Mouse (Mus musculus): ENCODE data around the gene Nme4. TPM values are rescaled to one million over a fixed set of nuclear protein-coding genes. Genes with fewer than 3 reads are reported as not detected.

Nme4 gene
- polyA plus RNA-seq, 1 experiment from 2014 or later, result 40.0 TPM

GRCm38 (mm10) chr17:26057787-26058567 is 37.4 kb downstream of the Nme4 start:
- no peak for DNase-seq (ENCODE audit: low spot score)
- H3K36me3 ChIP-seq (ENCODE audit: control insufficient read depth, insufficient read depth, low read length), result peaks cover 69% of the 10 kb centered on the region
- no peaks in the 10 kb centered on the region for H3K27me3 ChIP-seq (replicated peaks; ENCODE audit: control insufficient read depth, insufficient read depth, low read length)
- H3K9ac ChIP-seq (ENCODE audit: low read length), result no peak overlapping the region
- WGBS, result 83% methylated on average over 9 of the region's 9 CpGs
- H3K4me1 ChIP-seq (ENCODE audit: control insufficient read depth, insufficient read depth, low read length), result no peaks in the 10 kb centered on the region; the same call in 1 of the 2 replicates
- H3K4me3 ChIP-seq (ENCODE audit: low read depth, low read length), result no peak overlapping the region
- H3K9me3 ChIP-seq (replicated peaks; ENCODE audit: control insufficient read depth, low read length), result no peaks in the 10 kb centered on the region
- no peak overlapping the region for H3K27ac ChIP-seq (ENCODE audit: low read depth, low read length)
- ATAC-seq, result no peak
- no peak overlapping the region for H3K4me2 ChIP-seq (ENCODE audit: low read length)

- ATAC-seq, result no peak
- Histone ChIP-seq H3K4me2 (ENCODE audit: low read length) (no peak overlapping the region), H3K4me3 (ENCODE audit: low read depth, low read length) (no peak overlapping the region), H3K9ac (ENCODE audit: low read length) (no peak overlapping the region), H3K27ac (ENCODE audit: low read depth, low read length) (no peak overlapping the region), H3K27me3 (replicated peaks; ENCODE audit: control insufficient read depth, insufficient read depth, low read length) (no peaks in the 10 kb centered on the region), H3K4me1 (ENCODE audit: control insufficient read depth, insufficient read depth, low read length) (no peaks in the 10 kb centered on the region; the same call in 1 of the 2 replicates), H3K36me3 (ENCODE audit: control insufficient read depth, insufficient read depth, low read length) (peaks cover 65% of the 10 kb centered on the region), H3K9me3 (replicated peaks; ENCODE audit: control insufficient read depth, low read length) (no peaks in the 10 kb centered on the region)
- no peak for DNase-seq (ENCODE audit: low spot score)
- WGBS, result 95% methylated on average over 8 of the region's 8 CpGs
Measured at GRCm38 (mm10) chr17:26057278-26057677, 38.1 kb downstream of the Nme4 start.

- ATAC-seq (no peak), DNase-seq (ENCODE audit: low spot score) (no peak)
- no peaks in the 10 kb centered on the region for H3K4me1 ChIP-seq (ENCODE audit: control insufficient read depth, insufficient read depth, low read length)
- no peaks in the 10 kb centered on the region for H3K9me3 ChIP-seq (replicated peaks; ENCODE audit: control insufficient read depth, low read length)
- no peak overlapping the region for H3K4me2 ChIP-seq (ENCODE audit: low read length)
- H3K27me3 ChIP-seq (replicated peaks; ENCODE audit: control insufficient read depth, insufficient read depth, low read length), result no peaks in the 10 kb centered on the region
- H3K4me3 ChIP-seq (ENCODE audit: low read depth, low read length), result no peak overlapping the region
- no peak overlapping the region for H3K27ac ChIP-seq (ENCODE audit: low read depth, low read length)
- WGBS, result 36% methylated on average over 6 of the region's 6 CpGs
- H3K9ac ChIP-seq (ENCODE audit: low read length), result no peak overlapping the region
- H3K36me3 ChIP-seq (ENCODE audit: control insufficient read depth, insufficient read depth, low read length), result peaks cover 64% of the 10 kb centered on the region
Measured at GRCm38 (mm10) chr17:26055164-26055563, 40.2 kb downstream of the Nme4 start.

GRCm38 (mm10) chr17:26054133-26054845 is 41.1 kb downstream of the Nme4 start:
- no peaks in the 10 kb centered on the region for H3K9me3 ChIP-seq (replicated peaks; ENCODE audit: control insufficient read depth, low read length)
- H3K4me2 ChIP-seq (ENCODE audit: low read length), result no peak overlapping the region
- H3K27me3 ChIP-seq (replicated peaks; ENCODE audit: control insufficient read depth, insufficient read depth, low read length), result no peaks in the 10 kb centered on the region
- H3K9ac ChIP-seq (ENCODE audit: low read length), result no peak overlapping the region
- no peak overlapping the region for H3K27ac ChIP-seq (ENCODE audit: low read depth, low read length)
- no peak overlapping the region for H3K4me3 ChIP-seq (ENCODE audit: low read depth, low read length)
- peaks cover 55% of the 10 kb centered on the region for H3K36me3 ChIP-seq (ENCODE audit: control insufficient read depth, insufficient read depth, low read length)
- H3K4me1 ChIP-seq (ENCODE audit: control insufficient read depth, insufficient read depth, low read length), result no peaks in the 10 kb centered on the region
- no peak for ATAC-seq
- 83% methylated on average over 17 of the region's 17 CpGs for WGBS
- no peak for DNase-seq (ENCODE audit: low spot score)

- H3K4me2 ChIP-seq (ENCODE audit: low read length), result no peak overlapping the region
- no peak for DNase-seq (ENCODE audit: low spot score)
- H3K36me3 ChIP-seq (ENCODE audit: control insufficient read depth, insufficient read depth, low read length), result peaks cover 43% of the 10 kb centered on the region
- 94% methylated on average over 4 of the region's 4 CpGs for WGBS
- no peaks in the 10 kb centered on the region for H3K9me3 ChIP-seq (replicated peaks; ENCODE audit: control insufficient read depth, low read length)
- no peaks in the 10 kb centered on the region for H3K27me3 ChIP-seq (replicated peaks; ENCODE audit: control insufficient read depth, insufficient read depth, low read length)
- no peak overlapping the region for H3K9ac ChIP-seq (ENCODE audit: low read length)
- H3K4me3 ChIP-seq (ENCODE audit: low read depth, low read length), result no peak overlapping the region
- H3K4me1 ChIP-seq (ENCODE audit: control insufficient read depth, insufficient read depth, low read length), result no peaks in the 10 kb centered on the region
- no peak overlapping the region for H3K27ac ChIP-seq (ENCODE audit: low read depth, low read length)
- no peak for ATAC-seq
Measured at GRCm38 (mm10) chr17:26052706-26053105, 42.7 kb downstream of the Nme4 start.

GRCm38 (mm10) chr17:26052074-26052473 is 43.3 kb downstream of the Nme4 start:
- 92% methylated on average over 4 of the region's 4 CpGs for WGBS
- Histone ChIP-seq H3K9me3 (replicated peaks; ENCODE audit: control insufficient read depth, low read length) (no peaks in the 10 kb centered on the region), H3K27ac (ENCODE audit: low read depth, low read length) (no peak overlapping the region), H3K27me3 (replicated peaks; ENCODE audit: control insufficient read depth, insufficient read depth, low read length) (no peaks in the 10 kb centered on the region), H3K4me1 (ENCODE audit: control insufficient read depth, insufficient read depth, low read length) (no peaks in the 10 kb centered on the region), H3K9ac (ENCODE audit: low read length) (no peak overlapping the region), H3K4me2 (ENCODE audit: low read length) (no peak overlapping the region), H3K36me3 (ENCODE audit: control insufficient read depth, insufficient read depth, low read length) (peaks cover 36% of the 10 kb centered on the region), H3K4me3 (ENCODE audit: low read depth, low read length) (no peak overlapping the region)
- no peak for DNase-seq (ENCODE audit: low spot score)
- no peak for ATAC-seq

GRCm38 (mm10) chr17:26048118-26048517 is 47.3 kb downstream of the Nme4 start:
- 86% methylated on average over 8 of the region's 8 CpGs for WGBS
- no peak for DNase-seq (ENCODE audit: low spot score)

GRCm38 (mm10) chr17:26046253-26046997 is 49.0 kb downstream of the Nme4 start:
- H3K9me3 ChIP-seq (replicated peaks; ENCODE audit: control insufficient read depth, low read length), result no peaks in the 10 kb centered on the region
- no peak overlapping the region for H3K4me3 ChIP-seq (ENCODE audit: low read depth, low read length)
- 0 out of 2 replicates have a peak, but pooled peaks cover under 1% of the 10 kb centered on the region for H3K36me3 ChIP-seq (ENCODE audit: control insufficient read depth, insufficient read depth, low read length)
- ATAC-seq, result no peak
- no peak overlapping the region for H3K9ac ChIP-seq (ENCODE audit: low read length)
- no peak overlapping the region for H3K4me2 ChIP-seq (ENCODE audit: low read length)
- peak; percentile 14 for DNase-seq (ENCODE audit: low spot score)
- H3K27ac ChIP-seq (ENCODE audit: low read depth, low read length), result no peak overlapping the region; the same call in 1 of the 2 replicates
- WGBS, result 62% methylated on average over 10 of the region's 10 CpGs
- no peaks in the 10 kb centered on the region for H3K27me3 ChIP-seq (replicated peaks; ENCODE audit: control insufficient read depth, insufficient read depth, low read length)
- H3K4me1 ChIP-seq (ENCODE audit: control insufficient read depth, insufficient read depth, low read length), result peaks cover 18% of the 10 kb centered on the region

More at GRCm38 (mm10) chr17:26048118-26048517, 47.3 kb downstream of the Nme4 start:
- Histone ChIP-seq H3K9me3 (replicated peaks; ENCODE audit: control insufficient read depth, low read length) (no peaks in the 10 kb centered on the region), H3K36me3 (ENCODE audit: control insufficient read depth, insufficient read depth, low read length) (peaks cover 9% of the 10 kb centered on the region; the same call in 1 of the 2 replicates), H3K27me3 (replicated peaks; ENCODE audit: control insufficient read depth, insufficient read depth, low read length) (no peaks in the 10 kb centered on the region), H3K4me2 (ENCODE audit: low read length) (no peak overlapping the region), H3K4me1 (ENCODE audit: control insufficient read depth, insufficient read depth, low read length) (peaks cover 9% of the 10 kb centered on the region), H3K4me3 (ENCODE audit: low read depth, low read length) (no peak overlapping the region), H3K9ac (ENCODE audit: low read length) (no peak overlapping the region), H3K27ac (ENCODE audit: low read depth, low read length) (no peak overlapping the region)
- ATAC-seq, result no peak
